9 mouse cellular contexts compared by ENCODE assay signal in the genomic region with DNA sequence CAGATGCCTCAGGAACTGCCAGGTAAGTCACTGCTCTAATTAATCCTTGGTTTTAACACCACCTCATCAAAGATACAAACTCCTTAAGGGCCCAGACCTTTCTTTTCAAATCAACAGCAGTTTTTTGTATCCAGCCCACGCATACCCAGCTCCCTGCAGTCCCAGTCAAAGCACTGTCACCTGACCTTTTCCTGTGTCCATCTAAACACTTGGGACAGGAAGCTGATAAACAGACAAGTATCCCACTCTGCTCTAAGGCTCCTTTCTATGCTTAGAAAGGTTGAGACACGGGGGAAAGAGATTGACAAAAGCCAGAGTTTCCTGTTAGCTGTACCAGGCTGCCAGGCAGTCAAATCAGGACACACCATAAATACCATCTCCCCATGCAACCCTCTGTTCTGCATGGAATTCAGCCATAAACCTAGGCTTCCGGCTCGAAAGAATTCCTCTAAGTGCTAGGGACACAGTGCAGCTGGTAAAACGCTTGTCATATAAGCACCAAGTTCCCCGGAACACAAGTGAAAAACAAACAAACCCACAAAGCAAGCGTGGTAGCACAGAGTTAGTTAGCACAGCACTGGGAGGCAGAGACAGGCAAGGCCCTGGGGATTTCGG. TPM values are rescaled to one million over a fixed set of nuclear protein-coding genes. Genes with fewer than 3 reads are reported as not detected.
A peak's percentile ranks its signal among the peaks of the same experiment; 100 is the strongest.
DNase-seq lines count a peak whose midpoint lies in the region; ATAC-seq lines count a peak whose summit lies in the region.
"Had no signal": no experiment of that assay in that cellular context is flagged by ENCODE, and none has a peak within 500 bp of the region (broad histone marks: within the 10 kb centered on the region; RNA-seq: fewer than 3 reads in every experiment).

No protein-coding gene starts in this region.

- DNase-seq in kidney, adult 9 months, result peak; percentile 32
- no peak for DNase-seq in kidney, postnatal 25 days
- DNase-seq in adrenal gland, adult (ENCODE audit: inconsistent age in 2 of 2, low spot score in 1 of 2), result no peak
- no peak for DNase-seq in hindbrain, embryonic 10.5 days (ENCODE audit: low spot score)
- no peak for DNase-seq in thymus, postnatal 4 days

- no peaks in the 10 kb centered on the region for H3K27me3 ChIP-seq in heart, embryonic 16.5 days (ENCODE audit: control insufficient read depth, insufficient read depth, low read length)
- H3K27me3 ChIP-seq in lung, embryonic 15.5 days, result no peaks in the 10 kb centered on the region
- H3K27me3 ChIP-seq in hindbrain, embryonic 10.5 days (ENCODE audit: insufficient read depth, poor library complexity, severe bottlenecking), result no peaks in the 10 kb centered on the region
- H3K27me3 ChIP-seq: midbrain, embryonic 13.5 days had no signal

- no peak overlapping the region for H3K9ac ChIP-seq in heart, embryonic 16.5 days (ENCODE audit: low read length)
- H3K9ac ChIP-seq in lung, embryonic 15.5 days, result no peak overlapping the region
- H3K9ac ChIP-seq: midbrain, embryonic 13.5 days had no signal

- peak overlapping the region; percentile 54 for H3K27ac ChIP-seq in brown adipose tissue, adult 24 weeks (replicated peaks; ENCODE audit: low read depth, low read length)
- H3K27ac ChIP-seq in heart, embryonic 16.5 days (ENCODE audit: low read length), result peak overlapping the region; percentile 58
- peak overlapping the region; percentile 88 for H3K27ac ChIP-seq in lung, embryonic 15.5 days
- no peak overlapping the region for H3K27ac ChIP-seq in hindbrain, embryonic 10.5 days

- 27% methylated on average over 8 of the region's 8 CpGs for WGBS in heart, embryonic 16.5 days
- 16% methylated on average over 8 of the region's 8 CpGs for WGBS in lung, embryonic 15.5 days
- 78% methylated on average over 8 of the region's 8 CpGs for WGBS in hindbrain, embryonic 10.5 days

- peaks cover 14% of the 10 kb centered on the region for H3K4me1 ChIP-seq in brown adipose tissue, adult 24 weeks (ENCODE audit: control insufficient read depth, insufficient read depth, insufficient read length, low read length)
- H3K4me1 ChIP-seq in heart, embryonic 16.5 days (ENCODE audit: control insufficient read depth, insufficient read depth, low read length), result peaks cover 16% of the 10 kb centered on the region
- H3K4me1 ChIP-seq in lung, embryonic 15.5 days, result peaks cover 18% of the 10 kb centered on the region
- H3K4me1 ChIP-seq in hindbrain, embryonic 10.5 days (replicated peaks), result 0 out of 2 replicates have a peak, but pooled peaks cover 7% of the 10 kb centered on the region
- H3K4me1 ChIP-seq: midbrain, embryonic 13.5 days had no signal

- no peak overlapping the region for H3K4me2 ChIP-seq in heart, embryonic 16.5 days (ENCODE audit: low read depth, low read length)
- H3K4me2 ChIP-seq in lung, embryonic 15.5 days, result 0 out of 2 replicates have a peak overlapping the region, but pooled peaks have one; percentile 9
- H3K4me2 ChIP-seq: midbrain, embryonic 13.5 days had no signal

- H3K4me3 ChIP-seq in brown adipose tissue, adult 24 weeks (ENCODE audit: insufficient read depth, low read depth, low read length), result no peak overlapping the region
- H3K4me3 ChIP-seq in heart, embryonic 16.5 days (ENCODE audit: low read length), result no peak overlapping the region
- no peak overlapping the region for H3K4me3 ChIP-seq in lung, embryonic 15.5 days
- no peak overlapping the region for H3K4me3 ChIP-seq in hindbrain, embryonic 10.5 days
- H3K4me3 ChIP-seq: midbrain, embryonic 13.5 days had no signal

- H3K36me3 ChIP-seq in heart, embryonic 16.5 days (ENCODE audit: control insufficient read depth, insufficient read depth), result peaks cover 56% of the 10 kb centered on the region
- H3K36me3 ChIP-seq in lung, embryonic 15.5 days, result peaks cover 63% of the 10 kb centered on the region
- H3K36me3 ChIP-seq in hindbrain, embryonic 10.5 days, result peaks cover 98% of the 10 kb centered on the region

- H3K9me3 ChIP-seq in heart, embryonic 16.5 days (replicated peaks; ENCODE audit: control insufficient read depth, low read length), result no peaks in the 10 kb centered on the region
- H3K9me3 ChIP-seq in lung, embryonic 15.5 days, result no peaks in the 10 kb centered on the region
- H3K9me3 ChIP-seq in hindbrain, embryonic 10.5 days, result no peaks in the 10 kb centered on the region
- H3K9me3 ChIP-seq: midbrain, embryonic 13.5 days had no signal

- ATAC-seq in heart, embryonic 16.5 days (replicated peaks; ENCODE audit: extremely low read depth, insufficient read depth, low FRiP score), result no peak
- peak; percentile 82 for ATAC-seq in lung, embryonic 15.5 days (ENCODE audit: borderline replicate concordance, extremely low read depth, low FRiP score, low TSS enrichment)
- ATAC-seq: midbrain, embryonic 13.5 days had no signal

RNA-seq across cellular contexts. Expression of gene Psmc1, which starts 18.0 kb away (rescaled TPM):
- polyA plus RNA-seq in brown adipose tissue, adult 24 weeks (2012; ENCODE audit: insufficient read depth, insufficient read length, missing spikeins), result 143 and 155 TPM in 2 replicates
- 197 and 220 TPM in 2 replicates for polyA plus RNA-seq in heart, embryonic 16.5 days (2015; fragmentation: Nextera tagmentation; extraction: Ambion mirVana)
- 287 and 294 TPM in 2 replicates for polyA plus RNA-seq in lung, embryonic 15.5 days (2015; fragmentation: Nextera tagmentation; extraction: Ambion mirVana)
- 366 and 386 TPM in 2 replicates for polyA plus RNA-seq in hindbrain, embryonic 10.5 days (2016; fragmentation: Nextera tagmentation; extraction: Ambion mirVana)

RNA-seq across cellular contexts. Expression of gene Nrde2, which starts 31.5 kb away (rescaled TPM):
- polyA plus RNA-seq in brown adipose tissue, adult 24 weeks (2012; ENCODE audit: insufficient read depth, insufficient read length, missing spikeins), result 3.0 and 3.7 TPM in 2 replicates
- polyA plus RNA-seq in heart, embryonic 16.5 days (2015; fragmentation: Nextera tagmentation; extraction: Ambion mirVana), result 8.6 and 9.8 TPM in 2 replicates
- polyA plus RNA-seq in lung, embryonic 15.5 days (2015; fragmentation: Nextera tagmentation; extraction: Ambion mirVana), result 13.2 and 14.7 TPM in 2 replicates
- polyA plus RNA-seq in hindbrain, embryonic 10.5 days (2016; fragmentation: Nextera tagmentation; extraction: Ambion mirVana), result 12.7 and 13.2 TPM in 2 replicates
